Mouse (Mus musculus) kidney, embryonic 16.5 days (tissue): ENCODE results near the gene Ccdc34. TPM values are rescaled to one million over a fixed set of nuclear protein-coding genes. Genes with fewer than 3 reads are reported as not detected.

ENCODE experiments used
- ATAC-seq: fragments of 200-750 bp; cut with Nextera tagmentation; 2 replicates; pipeline ENCODE4 v1.8.0; 2017; ENCODE audit warnings: moderate TSS enrichment; ENCODE audit not compliant: low FRiP score, low TSS enrichment
- H3K27ac ChIP-seq: fragments of 300-500 bp; sonication (generic); 2 replicates; pipeline ENCODE4 v1.5.1; 2014; ENCODE audit warnings: low read length
- H3K27me3 ChIP-seq: fragments of 300-500 bp; sonication (generic); 2 replicates; pipeline ENCODE4 v1.6.1; 2014; ENCODE audit warnings: low read length, control low read depth, mixed read lengths; ENCODE audit not compliant: insufficient read depth
- H3K36me3 ChIP-seq: fragments of 300-500 bp; sonication (generic); 2 replicates; pipeline ENCODE4 v1.6.1; 2014; ENCODE audit warnings: low read length, control low read depth, mixed read lengths; ENCODE audit not compliant: insufficient read depth
- H3K4me1 ChIP-seq: fragments of 300-500 bp; sonication (generic); 2 replicates; pipeline ENCODE4 v1.6.1; 2014; ENCODE audit warnings: low read length, control low read depth, mixed read lengths; ENCODE audit not compliant: insufficient read depth
- H3K4me2 ChIP-seq: fragments of 300-500 bp; sonication (generic); replicated peaks from 2 replicates; pipeline ENCODE4 v1.6.1; 2014; ENCODE audit warnings: low read depth, low read length
- H3K4me3 ChIP-seq: fragments of 300-500 bp; sonication (generic); 2 replicates; pipeline ENCODE4 v1.5.1; 2014; ENCODE audit warnings: mild to moderate bottlenecking, low read length
- H3K9ac ChIP-seq: fragments of 300-500 bp; sonication (generic); replicated peaks from 2 replicates; pipeline ENCODE4 v1.6.1; 2014; ENCODE audit warnings: low read length
- H3K9me3 ChIP-seq: fragments of 300-500 bp; sonication (generic); 2 replicates; pipeline ENCODE4 v1.6.1; 2016; ENCODE audit warnings: low read length, control low read depth
- WGBS: fragments of 180-500 bp; shearing (Covaris S2); extraction: QIAGEN DNeasy Blood & Tissue Kit; methylation state at CpG from one replicate; pipeline ENCODE4 v1.1.7; 2014; 5-methylcytosine and 5-hydroxymethylcytosine counted together
- polyA plus RNA-seq: library from polyadenylated mRNA; unstranded; fragments of >200 nt; fragmentation: Nextera tagmentation; extraction: Ambion mirVana; gene quantifications from 2 replicates; pipeline ENCODE4 v1.2.1, GENCODE M21; 2015

Gene Ccdc34
- polyA plus RNA-seq, 1 experiment from 2014 or later = 39.5 TPM

- Histone ChIP-seq H3K27me3 (no peaks in the 10 kb centered on the region), H3K4me2 (peak overlapping the region; percentile 42; the same call in 1 of the 2 replicates), H3K4me3 (no peak overlapping the region), H3K9ac (0 out of 2 replicates have a peak overlapping the region, but pooled peaks have one; percentile 34), H3K4me1 (peaks cover 58% of the 10 kb centered on the region), H3K36me3 (no peaks in the 10 kb centered on the region), H3K27ac (peak overlapping the region; percentile 94), H3K9me3 (no peaks in the 10 kb centered on the region)
- WGBS = 13% methylated on average over 3 of the region's 3 CpGs
- ATAC-seq = peak; percentile 88
These were observed 175.2 kb downstream of the Ccdc34 start for GRCm38 (mm10) chr2:110192702-110193312.

GRCm38 (mm10) chr2:110196551-110196950 is 178.9 kb downstream of the Ccdc34 start:
- no peaks in the 10 kb centered on the region for H3K9me3 ChIP-seq
- WGBS = 67% methylated on average over 2 of the region's 2 CpGs
- no peaks in the 10 kb centered on the region for H3K36me3 ChIP-seq
- H3K4me3 ChIP-seq = no peak overlapping the region
- no peak overlapping the region for H3K4me2 ChIP-seq
- H3K27me3 ChIP-seq = no peaks in the 10 kb centered on the region
- peaks cover 25% of the 10 kb centered on the region for H3K4me1 ChIP-seq
- no peak overlapping the region for H3K9ac ChIP-seq
- ATAC-seq = no peak
- H3K27ac ChIP-seq = peak overlapping the region; percentile 53

- Histone ChIP-seq H3K27me3 (no peaks in the 10 kb centered on the region), H3K4me2 (no peak overlapping the region), H3K9ac (no peak overlapping the region), H3K9me3 (no peaks in the 10 kb centered on the region), H3K4me1 (peaks cover 8% of the 10 kb centered on the region), H3K4me3 (no peak overlapping the region), H3K27ac (no peak overlapping the region), H3K36me3 (no peaks in the 10 kb centered on the region)
- WGBS = 52% methylated on average over 1 of the region's 1 CpGs
- no peak for ATAC-seq
These were observed 182.0 kb downstream of the Ccdc34 start for GRCm38 (mm10) chr2:110199648-110200047.

- H3K4me2 ChIP-seq = no peak overlapping the region
- H3K36me3 ChIP-seq = no peaks in the 10 kb centered on the region
- ATAC-seq = no peak
- WGBS = 60% methylated on average over 4 of the region's 4 CpGs
- H3K9me3 ChIP-seq = no peaks in the 10 kb centered on the region
- H3K9ac ChIP-seq = no peak overlapping the region
- H3K27ac ChIP-seq = no peak overlapping the region
- peaks cover 8% of the 10 kb centered on the region for H3K4me1 ChIP-seq
- no peaks in the 10 kb centered on the region for H3K27me3 ChIP-seq
- no peak overlapping the region for H3K4me3 ChIP-seq
These were observed 184.2 kb downstream of the Ccdc34 start for GRCm38 (mm10) chr2:110201770-110202169.

GRCm38 (mm10) chr2:110202716-110203497 is 185.3 kb downstream of the Ccdc34 start:
- ATAC-seq = no peak
- no peak overlapping the region for H3K4me3 ChIP-seq
- H3K4me2 ChIP-seq = no peak overlapping the region
- H3K4me1 ChIP-seq = peaks cover 8% of the 10 kb centered on the region
- no peak overlapping the region for H3K27ac ChIP-seq
- H3K36me3 ChIP-seq = no peaks in the 10 kb centered on the region
- no peaks in the 10 kb centered on the region for H3K27me3 ChIP-seq
- no peaks in the 10 kb centered on the region for H3K9me3 ChIP-seq
- WGBS = 67% methylated on average over 13 of the region's 13 CpGs
- no peak overlapping the region for H3K9ac ChIP-seq

GRCm38 (mm10) chr2:110204169-110204568 is 186.6 kb downstream of the Ccdc34 start:
- no peaks in the 10 kb centered on the region for H3K27me3 ChIP-seq
- WGBS = 43% methylated on average over 4 of the region's 4 CpGs
- H3K9ac ChIP-seq = no peak overlapping the region
- no peaks in the 10 kb centered on the region for H3K36me3 ChIP-seq
- no peak overlapping the region for H3K4me3 ChIP-seq
- H3K4me2 ChIP-seq = no peak overlapping the region
- H3K4me1 ChIP-seq = peaks cover 8% of the 10 kb centered on the region
- no peaks in the 10 kb centered on the region for H3K9me3 ChIP-seq
- no peak for ATAC-seq
- H3K27ac ChIP-seq = no peak overlapping the region

- Histone ChIP-seq H3K36me3 (no peaks in the 10 kb centered on the region), H3K4me1 (peaks cover 8% of the 10 kb centered on the region), H3K9me3 (no peaks in the 10 kb centered on the region), H3K27ac (peak overlapping the region; percentile 37; the same call in 1 of the 2 replicates), H3K9ac (no peak overlapping the region; the same call in 1 of the 2 replicates), H3K27me3 (no peaks in the 10 kb centered on the region), H3K4me3 (no peak overlapping the region), H3K4me2 (peak overlapping the region; percentile 4; the same call in 1 of the 2 replicates)
- ATAC-seq = peak; percentile 40
- WGBS = 8% methylated on average over 14 of the region's 14 CpGs
These were observed 187.2 kb downstream of the Ccdc34 start for GRCm38 (mm10) chr2:110204705-110205318.

- Histone ChIP-seq H3K4me3 (no peak overlapping the region), H3K4me2 (no peak overlapping the region), H3K9ac (no peak overlapping the region), H3K27me3 (no peaks in the 10 kb centered on the region), H3K9me3 (no peaks in the 10 kb centered on the region), H3K36me3 (no peaks in the 10 kb centered on the region), H3K4me1 (peaks cover 18% of the 10 kb centered on the region), H3K27ac (peak overlapping the region; percentile 47; the same call in 1 of the 2 replicates)
- ATAC-seq = no peak
- 67% methylated on average over 8 of the region's 8 CpGs for WGBS
These were observed 193.2 kb downstream of the Ccdc34 start for GRCm38 (mm10) chr2:110210508-110211496.

- Histone ChIP-seq H3K9me3 (no peaks in the 10 kb centered on the region), H3K4me2 (no peak overlapping the region), H3K4me3 (no peak overlapping the region), H3K36me3 (no peaks in the 10 kb centered on the region), H3K4me1 (peaks cover 25% of the 10 kb centered on the region), H3K27me3 (no peaks in the 10 kb centered on the region), H3K9ac (no peak overlapping the region), H3K27ac (peak overlapping the region; percentile 91; the same call in 1 of the 2 replicates)
- no peak for ATAC-seq
- 79% methylated on average over 4 of the region's 4 CpGs for WGBS
These were observed 196.7 kb downstream of the Ccdc34 start for GRCm38 (mm10) chr2:110214278-110214677.
